Mouse (Mus musculus): ENCODE measurements around the gene Apba3.

The Apba3 gene

DNA sequence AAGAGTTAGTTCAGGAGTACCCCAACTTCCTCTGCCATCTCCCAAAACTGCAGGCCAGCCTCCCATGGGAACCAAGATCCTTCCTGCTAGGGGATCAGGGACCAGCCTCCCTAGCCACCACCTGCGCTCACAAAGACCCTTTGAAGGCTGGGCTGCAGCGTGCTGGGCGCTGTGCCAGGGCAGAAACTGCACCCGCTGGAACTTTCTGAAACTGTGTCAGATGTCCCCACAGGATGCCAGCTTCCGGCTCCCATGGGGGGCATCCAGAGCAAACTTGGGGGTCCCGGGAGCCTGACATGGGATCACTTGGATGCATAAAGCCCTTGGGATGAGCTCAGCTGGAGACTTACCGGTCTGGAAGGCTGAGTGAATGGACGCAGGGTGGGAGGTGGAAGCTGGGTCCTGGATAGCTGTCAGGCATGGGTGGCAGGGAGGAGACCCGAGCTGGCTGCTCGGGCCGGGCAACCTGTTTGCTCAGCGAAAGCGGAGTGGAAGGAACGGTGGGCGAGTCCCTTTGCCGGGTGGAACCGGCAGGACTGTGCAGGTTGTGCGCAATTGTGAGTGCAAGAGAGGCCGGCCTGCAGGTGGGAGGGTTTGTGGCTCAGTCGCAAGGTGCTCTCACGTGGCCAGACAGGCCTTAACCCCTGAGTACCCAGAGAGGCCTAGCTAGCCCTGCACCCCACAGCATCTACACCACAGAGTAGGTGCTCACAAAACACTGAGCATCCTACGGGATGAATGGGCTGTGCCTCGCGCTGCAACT is 24.1 kb downstream of the Apba3 start:
- peak in 1 of 2 experiments; percentile 27 for DNase-seq (ENCODE audit: low spot score in 2 of 2)

DNA sequence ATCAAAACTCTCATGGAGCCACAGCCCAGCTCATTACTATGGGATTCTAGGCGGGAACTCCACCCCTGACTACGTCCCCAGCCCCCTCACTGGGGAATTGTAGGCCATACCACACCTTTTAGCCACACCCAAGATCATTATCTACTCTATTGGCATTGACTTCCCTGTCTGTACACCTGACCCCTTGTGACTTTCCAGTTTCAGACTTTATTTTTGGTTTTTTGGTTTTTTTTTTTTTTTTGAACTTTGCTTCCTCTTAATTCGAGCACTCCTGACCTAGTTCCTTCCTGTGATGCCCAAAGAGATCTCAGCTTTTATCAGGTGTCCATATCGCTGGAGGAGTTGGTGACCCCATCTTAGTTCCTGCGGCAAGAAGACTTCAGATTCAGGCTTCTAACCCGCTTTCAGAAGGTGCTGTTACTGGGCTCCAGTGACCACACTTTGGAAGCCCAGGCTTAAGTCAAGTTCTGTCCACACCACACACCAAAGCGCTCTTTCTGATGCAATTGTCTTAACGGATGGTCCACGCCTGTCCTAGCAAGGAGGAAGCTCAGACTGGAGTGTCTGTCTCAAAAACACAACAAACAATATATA is 24.8 kb downstream of the Apba3 start, which contains the start of gene Tjp3:
TSS of gene Tjp3 (minus strand) at position 71 of the 594 bp plus-strand sequence.
- DNase-seq (ENCODE audit: low spot score in 2 of 2), result no peak

- DNase-seq (ENCODE audit: low spot score in 2 of 2), result peak; percentile 100
Observed at GRCm38 (mm10) chr10:81292554-81293333, 26.0 kb downstream of the Apba3 start, which contains the start of gene Pip5k1c. TSS of gene Pip5k1c (plus strand) at chr10:81292963.

- DNase-seq (ENCODE audit: low spot score in 2 of 2), result no peak
Observed at GRCm38 (mm10) chr10:81293334-81294030, 26.7 kb downstream of the Apba3 start.

DNA sequence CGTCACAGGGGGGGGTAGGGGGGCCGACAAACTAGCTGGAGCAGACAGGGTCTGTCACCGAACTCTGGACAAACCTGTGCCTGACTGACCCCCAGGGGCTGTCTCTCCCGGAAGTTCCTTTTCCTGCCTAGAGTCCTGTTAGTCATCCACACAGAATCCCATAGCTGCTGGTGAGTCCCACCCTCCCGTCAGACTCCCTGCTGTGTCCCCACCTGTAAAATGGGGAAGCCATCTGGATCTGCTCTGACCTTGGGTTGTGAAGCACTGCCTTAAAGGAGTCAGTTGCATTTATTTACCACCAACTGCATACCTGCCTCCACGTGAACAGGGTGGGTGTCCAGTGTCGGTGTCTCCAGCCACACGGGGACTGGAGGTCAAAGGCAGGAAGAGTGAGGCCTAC is 27.7 kb downstream of the Apba3 start:
- DNase-seq (ENCODE audit: low spot score in 2 of 2), result no peak

- DNase-seq (ENCODE audit: low spot score in 2 of 2), result no peak
Observed at GRCm38 (mm10) chr10:81295185-81295584, 28.4 kb downstream of the Apba3 start.

DNA sequence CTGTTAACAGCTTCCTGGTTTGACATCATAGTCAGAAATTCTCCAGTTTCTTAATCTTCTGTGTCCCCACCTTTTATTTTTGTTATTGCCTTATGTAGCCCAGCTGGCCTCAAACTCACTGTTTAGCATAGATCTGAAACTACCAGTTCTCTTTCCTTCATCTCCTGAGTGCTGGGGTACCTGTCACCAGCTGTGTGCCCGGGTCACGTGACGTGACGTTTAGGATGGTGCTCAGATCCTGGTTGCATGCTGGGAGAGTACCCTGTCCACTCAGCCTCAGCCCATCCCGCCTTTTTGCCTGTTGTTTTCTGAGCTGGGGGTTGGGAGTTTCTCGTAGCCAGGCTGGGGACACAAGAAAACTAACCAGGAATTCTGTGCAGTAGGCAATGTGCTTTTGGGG is 30.5 kb downstream of the Apba3 start:
- peak in 1 of 2 experiments; percentile 68 for DNase-seq (ENCODE audit: low spot score in 2 of 2)

- DNase-seq (ENCODE audit: low spot score in 2 of 2), result peak; percentile 86 to 87
Observed at GRCm38 (mm10) chr10:81297845-81298244, 31.1 kb downstream of the Apba3 start.

- peak; percentile 70 to 84 for DNase-seq (ENCODE audit: low spot score in 2 of 2)
Observed at GRCm38 (mm10) chr10:81298369-81299100, 31.8 kb downstream of the Apba3 start.

DNA sequence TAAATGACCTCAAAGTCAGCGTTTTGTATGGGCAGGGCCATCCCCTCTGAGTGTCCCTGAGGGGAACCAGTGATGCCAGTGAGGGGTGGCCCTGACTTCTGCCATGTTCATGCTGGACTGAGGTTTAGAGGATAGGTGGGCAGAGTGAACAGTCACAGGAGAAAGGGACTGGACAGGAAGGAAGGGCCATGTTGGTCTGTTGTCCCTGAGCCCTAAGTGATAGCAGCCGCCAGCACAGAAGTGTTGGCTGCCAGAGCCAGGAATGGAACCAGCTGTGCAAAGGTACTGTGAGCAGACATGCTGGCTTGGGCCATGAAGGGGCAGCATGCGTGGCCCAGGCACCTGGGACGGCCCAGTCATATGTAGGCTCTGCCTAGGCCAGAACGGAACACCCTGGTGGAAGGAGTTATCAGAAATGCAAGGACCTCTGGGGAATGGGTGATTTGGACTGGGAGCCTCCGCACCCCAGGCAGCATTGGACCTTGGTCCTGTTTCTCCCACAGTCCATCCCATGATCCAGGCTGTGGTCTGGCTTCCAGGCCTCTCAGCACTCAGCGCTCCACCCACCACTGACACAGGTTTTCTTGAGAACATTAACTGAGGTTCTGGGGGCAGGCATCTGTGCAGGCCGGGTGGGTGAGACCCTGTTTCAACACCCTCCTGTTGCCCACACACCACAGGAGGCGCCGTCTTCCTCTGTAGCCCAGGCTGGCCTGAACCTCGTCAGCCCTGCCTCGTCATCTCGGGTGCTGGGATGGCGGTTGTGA is 33.0 kb downstream of the Apba3 start:
- no peak for DNase-seq (ENCODE audit: low spot score in 2 of 2)

- DNase-seq (ENCODE audit: low spot score in 2 of 2), result no peak
Observed at GRCm38 (mm10) chr10:81300352-81300907, 33.7 kb downstream of the Apba3 start.

- DNase-seq (ENCODE audit: low spot score in 2 of 2), result peak in 1 of 2 experiments; percentile 20
Observed at GRCm38 (mm10) chr10:81301321-81301720, 34.6 kb downstream of the Apba3 start.

DNA sequence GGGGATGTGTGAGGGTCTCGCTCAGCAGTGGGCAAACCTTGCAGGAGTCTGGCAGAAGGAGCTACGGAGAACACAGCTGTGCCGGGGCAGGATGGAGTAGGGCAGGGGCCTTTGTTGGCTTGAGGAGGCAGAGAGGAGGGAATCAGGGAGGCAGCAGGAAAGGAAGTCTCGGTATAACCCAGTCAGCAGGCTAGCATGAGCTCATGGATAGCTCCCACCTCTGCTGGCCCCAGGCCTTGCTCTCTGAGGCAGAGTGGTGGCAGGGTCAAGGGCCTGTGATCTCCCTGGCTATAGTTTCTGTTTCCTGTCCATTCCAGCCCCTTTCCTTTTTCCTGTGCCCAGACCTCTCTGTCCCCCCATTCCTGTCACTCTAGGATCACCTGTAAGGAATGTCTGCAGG is 35.5 kb downstream of the Apba3 start:
- no peak for DNase-seq (ENCODE audit: low spot score in 2 of 2)

DNA sequence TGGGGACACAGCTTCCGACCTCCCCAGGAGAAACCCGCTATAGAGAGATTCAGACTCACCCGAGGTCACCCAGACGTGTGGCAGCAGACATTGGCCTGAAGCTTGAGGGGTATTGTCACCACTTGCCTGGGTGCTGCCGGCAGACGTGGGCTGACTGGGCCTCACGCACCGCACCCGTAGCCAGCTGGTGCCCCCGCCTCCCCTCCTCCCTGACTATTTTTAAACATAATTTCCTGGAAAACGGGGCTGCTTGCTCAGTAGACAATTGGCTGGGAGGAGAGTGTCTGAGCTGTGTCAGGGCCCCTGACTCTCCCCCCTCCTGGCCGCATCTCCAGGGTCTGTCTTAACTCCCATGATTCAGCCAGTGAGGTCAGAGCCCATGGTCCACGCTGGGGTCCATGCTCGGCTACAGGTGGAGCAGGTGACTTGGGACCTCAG is 36.0 kb downstream of the Apba3 start:
- no peak for DNase-seq (ENCODE audit: low spot score in 2 of 2)

DNA sequence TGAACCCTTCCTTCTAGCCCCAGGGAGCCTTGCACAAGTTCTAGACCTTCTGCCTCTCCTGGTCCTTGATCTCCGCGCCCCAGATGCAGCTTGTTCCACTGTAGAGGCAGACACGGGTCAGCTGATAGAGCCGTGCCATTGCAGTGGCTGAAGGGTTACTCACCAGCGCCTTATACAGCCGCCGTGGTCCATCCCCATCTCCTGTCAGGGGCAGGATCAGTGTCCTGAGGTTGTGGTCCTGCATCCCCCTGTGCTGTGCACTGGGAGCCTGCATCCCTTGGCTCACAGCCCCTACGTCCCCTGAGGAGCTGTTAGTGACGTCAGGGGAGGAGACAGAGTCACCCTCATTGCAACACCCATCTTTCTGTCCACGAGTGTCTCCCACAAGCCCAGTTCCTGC is 36.5 kb downstream of the Apba3 start:
- DNase-seq (ENCODE audit: low spot score in 2 of 2), result no peak

GRCm38 (mm10) chr10:81303761-81304160 is 37.0 kb downstream of the Apba3 start:
- peak in 1 of 2 experiments; percentile 58 for DNase-seq (ENCODE audit: low spot score in 2 of 2)

GRCm38 (mm10) chr10:81304597-81305238 is 38.0 kb downstream of the Apba3 start:
- DNase-seq (ENCODE audit: low spot score in 2 of 2), result peak; percentile 62 to 77

DNA sequence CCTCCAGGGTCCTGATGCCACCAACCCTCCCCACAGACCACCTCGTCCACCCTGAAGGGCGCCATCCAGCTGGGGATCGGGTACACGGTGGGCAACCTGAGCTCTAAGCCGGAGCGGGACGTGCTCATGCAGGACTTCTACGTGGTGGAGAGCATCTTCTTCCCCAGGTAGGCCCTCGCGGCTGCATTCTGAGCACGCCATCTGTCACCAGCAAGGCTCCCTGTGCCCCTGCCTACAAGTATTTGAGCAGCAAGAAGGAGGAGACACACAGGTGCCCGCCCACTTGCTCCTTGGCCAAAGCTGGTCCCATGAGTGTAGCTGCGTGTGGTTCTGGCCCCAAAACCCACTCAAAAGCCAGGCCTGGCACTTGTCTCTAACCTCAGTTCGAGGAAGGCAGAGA is 38.9 kb downstream of the Apba3 start:
- no peak for DNase-seq (ENCODE audit: low spot score in 2 of 2)

DNA sequence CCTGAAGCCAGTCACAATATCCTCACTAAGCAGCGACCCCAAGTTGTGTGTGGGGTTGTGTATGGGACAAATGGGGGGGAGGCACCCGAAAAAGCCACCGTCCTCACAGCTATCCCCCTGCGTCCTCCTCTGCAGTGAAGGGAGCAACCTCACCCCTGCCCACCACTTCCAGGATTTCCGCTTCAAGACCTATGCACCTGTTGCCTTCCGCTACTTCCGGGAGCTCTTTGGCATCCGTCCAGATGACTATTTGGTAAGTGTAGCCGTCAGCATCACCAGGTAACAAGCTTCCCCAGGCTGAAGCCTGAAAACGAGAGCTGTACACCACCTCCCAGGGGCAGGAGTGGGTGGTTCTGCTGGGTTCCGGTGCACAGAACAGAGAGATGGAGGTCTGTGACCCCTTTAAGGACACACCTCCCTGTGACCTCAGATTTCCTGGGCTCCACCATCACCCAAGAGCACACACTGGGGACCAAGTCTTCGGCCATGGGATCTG is 39.5 kb downstream of the Apba3 start:
- no peak for DNase-seq (ENCODE audit: low spot score in 2 of 2)
